Mouse (Mus musculus) right cerebral cortex, postnatal 14 days (tissue): ENCODE data around the gene Macrod1.

Source experiments
- DNase-seq: peaks from one replicate; pipeline ENCODE4 v3.0.0; 2022

The Macrod1 gene

GRCm38 (mm10) chr19:7116038-7116731, 59.6 kb downstream of the Macrod1 start:
- no peak for DNase-seq

GRCm38 (mm10) chr19:7117141-7117540, 60.5 kb downstream of the Macrod1 start:
- no peak for DNase-seq

DNA sequence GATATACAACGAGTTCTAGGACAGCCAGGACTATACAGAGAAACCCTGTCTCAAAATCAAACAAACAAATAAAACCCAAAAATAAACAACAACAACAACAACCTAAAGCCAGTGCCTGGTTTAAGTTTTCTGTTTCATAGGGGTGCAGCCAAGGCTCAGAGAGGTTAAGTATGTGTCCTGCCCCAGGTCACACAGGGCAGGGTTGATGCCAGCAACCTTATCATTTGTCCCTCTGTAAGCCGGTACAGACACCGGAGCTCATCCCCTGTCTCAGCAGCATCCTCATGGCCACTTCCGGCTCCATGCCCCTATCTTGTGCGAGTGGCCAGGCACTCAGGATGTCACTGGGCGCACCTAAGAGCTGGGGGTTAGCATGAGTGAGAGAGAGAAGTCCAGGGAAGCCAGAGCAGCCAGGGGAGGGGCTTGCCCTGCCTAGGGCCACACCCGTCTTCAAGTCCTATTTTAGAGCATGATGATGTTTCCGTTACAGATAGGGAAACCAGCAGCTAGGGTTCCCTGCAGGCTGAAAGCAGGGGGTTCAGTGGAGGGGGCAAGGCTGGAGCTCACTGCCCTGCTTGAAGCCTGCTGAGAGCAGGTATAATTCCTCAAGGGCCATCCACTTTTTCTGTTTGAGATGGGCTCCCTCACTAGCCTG, 61.2 kb downstream of the Macrod1 start:
- DNase-seq = no peak

DNA sequence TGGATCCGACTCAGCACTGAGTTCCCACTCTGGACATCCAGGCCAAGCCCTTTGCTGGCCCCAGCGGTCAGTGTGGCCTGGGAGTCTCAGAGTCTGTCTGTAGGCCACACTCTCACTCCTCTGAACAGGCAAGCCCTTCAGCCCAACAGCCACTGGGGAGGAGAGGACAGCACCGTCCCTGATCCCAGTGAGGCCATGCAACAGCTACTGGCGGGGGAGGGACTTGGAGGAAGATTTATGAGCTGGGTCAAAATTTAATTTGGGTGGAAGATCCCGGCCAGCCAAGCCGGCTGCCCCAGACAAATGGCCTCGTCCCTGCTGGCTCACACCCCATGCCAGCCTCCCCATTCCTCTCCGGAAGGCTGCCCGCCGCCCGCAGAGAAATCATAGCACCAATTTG, 64.6 kb downstream of the Macrod1 start:
- DNase-seq = no peak

GRCm38 (mm10) chr19:7122277-7122676, 65.7 kb downstream of the Macrod1 start:
- DNase-seq = no peak

DNA sequence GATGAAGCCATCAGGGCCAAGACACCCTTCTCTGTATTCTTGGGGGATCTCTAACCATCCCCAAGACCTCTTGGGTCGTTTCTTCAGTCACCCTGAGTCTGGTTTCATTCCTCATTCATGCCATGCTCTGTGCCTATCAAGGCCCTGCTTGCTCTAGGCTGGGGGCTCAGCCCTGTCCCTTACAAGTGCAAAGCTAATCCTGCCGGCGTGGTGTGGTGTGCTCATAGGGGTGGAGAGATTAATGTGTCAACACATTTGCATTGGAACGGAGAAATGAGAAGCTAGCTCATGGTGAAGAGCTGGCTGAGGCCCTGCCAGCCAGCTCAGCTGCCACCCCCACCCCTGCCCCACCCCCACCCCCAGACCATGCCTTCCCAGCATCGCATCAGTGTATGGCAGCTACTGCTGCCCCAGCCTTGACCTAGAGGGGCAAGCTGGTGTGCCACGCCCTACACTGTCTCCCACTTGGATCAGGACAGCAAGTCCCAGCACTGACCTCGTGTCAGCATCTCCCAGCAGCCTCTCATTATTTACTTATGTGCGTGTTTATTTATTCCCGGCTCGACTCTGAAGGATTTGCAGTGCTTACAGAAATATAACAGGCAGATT, 66.2 kb downstream of the Macrod1 start:
- DNase-seq = no peak

DNA sequence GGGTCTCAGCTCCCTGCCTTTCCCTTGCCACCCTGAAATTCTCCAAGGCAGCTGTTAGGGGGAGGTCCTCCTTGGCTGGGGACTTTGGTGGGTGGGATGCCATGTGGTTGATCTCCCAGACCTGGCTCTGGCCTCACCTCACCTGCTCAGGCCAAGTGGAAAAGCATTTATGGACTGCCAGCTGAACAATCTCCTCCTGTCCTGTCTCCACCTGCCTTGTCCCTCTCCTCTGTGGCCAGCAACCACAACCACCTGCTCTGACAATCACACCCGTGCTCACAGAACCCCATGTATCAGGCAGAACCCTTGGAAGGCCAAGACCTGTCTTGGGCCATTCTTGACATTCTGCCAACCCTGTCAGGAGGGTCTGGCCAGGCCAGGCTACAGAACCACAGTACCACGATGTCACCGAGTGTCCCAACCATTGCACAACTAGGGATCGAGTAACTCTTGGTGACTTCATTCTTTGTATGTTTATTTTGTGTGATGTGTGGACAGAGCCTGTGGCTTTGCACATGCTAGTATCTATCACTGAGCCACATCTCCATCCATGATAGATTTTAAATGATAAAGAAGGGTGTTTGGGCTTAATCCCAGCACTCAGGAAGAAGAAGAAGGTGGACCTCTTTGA, 69.0 kb downstream of the Macrod1 start:
- no peak for DNase-seq

- no peak for DNase-seq
Observed at GRCm38 (mm10) chr19:7126209-7126608, 69.6 kb downstream of the Macrod1 start.

DNA sequence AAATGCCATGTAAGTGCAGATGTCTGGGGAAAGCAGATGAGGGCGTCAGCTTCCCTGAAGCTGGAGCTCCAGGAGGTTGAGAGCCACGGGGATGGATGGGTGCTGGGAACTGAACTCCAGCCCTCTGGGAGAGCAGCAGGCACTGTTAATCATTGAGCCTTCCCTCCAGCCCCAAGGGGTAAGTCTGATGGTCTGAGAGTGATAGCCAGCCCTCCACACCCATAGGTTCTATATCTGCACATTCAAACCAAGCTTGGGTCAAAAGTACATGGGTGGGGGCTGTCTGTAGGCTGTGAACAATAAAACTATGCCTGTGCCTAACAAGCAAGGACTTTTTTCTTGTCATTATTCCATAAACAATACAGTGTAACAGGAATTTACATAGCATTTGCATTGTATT, 70.3 kb downstream of the Macrod1 start:
- no peak for DNase-seq

DNA sequence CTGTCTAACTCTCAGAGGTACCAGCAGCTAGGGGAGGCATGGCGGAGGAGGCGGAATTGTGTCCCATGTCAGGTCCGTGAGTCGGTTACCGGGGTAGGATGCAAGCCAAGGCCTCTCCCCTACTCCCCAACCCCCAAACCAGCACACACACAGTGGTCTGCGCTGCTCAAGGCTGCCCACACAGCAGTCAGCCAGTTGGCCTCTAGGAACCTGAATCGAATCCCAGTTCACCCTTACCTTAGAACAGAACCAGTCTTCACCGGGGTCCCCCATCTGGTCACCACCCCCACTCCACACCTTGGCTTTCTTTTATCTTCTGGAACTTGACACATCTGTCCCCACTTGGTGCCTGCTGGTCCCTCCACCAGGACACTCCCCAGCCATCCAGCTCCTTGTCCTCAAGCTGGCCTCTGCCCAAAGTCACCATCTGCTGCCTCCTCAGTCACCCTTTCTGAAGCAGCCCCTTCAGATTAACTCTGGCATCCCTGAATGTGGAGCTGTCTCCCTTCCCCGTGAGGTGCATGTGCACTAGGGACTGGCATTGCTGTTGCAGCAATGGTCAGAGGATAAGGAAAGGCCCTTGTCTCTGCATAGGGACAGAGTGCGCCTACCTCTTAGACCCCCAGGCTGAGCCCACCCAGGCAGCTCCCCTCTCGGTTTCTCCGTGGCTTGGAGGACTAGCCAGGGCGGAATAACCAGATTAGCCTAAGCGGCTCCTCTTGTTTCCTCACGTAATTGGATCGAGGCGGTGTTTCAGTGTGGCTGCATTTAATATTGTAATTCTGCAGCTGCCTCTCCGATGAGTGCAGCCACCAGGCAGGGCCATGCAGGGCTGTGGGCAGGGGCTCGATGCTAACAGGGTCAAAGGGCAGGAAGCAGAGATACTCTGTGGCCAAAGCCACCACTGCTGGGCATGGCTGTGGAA, 72.2 kb downstream of the Macrod1 start:
- no peak for DNase-seq

DNA sequence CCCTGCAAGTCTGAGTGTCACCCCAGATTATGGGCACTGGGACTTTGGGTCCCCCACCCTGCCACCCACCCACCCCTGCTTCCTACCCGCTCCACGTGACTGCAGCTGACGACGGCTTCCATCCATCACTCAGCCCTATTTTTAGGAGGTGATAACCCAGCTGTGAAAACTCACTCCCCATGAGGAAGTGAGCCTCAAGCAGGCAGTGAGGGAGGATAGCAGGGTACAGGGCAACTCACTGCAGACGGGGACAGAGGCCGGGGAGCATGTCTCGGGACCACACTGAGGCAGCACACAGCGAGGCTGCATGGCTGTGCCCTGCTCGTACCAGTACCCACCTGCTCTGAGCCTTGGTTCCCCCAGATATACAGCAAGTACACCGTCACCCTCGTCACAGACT, 73.7 kb downstream of the Macrod1 start:
- DNase-seq = no peak

DNA sequence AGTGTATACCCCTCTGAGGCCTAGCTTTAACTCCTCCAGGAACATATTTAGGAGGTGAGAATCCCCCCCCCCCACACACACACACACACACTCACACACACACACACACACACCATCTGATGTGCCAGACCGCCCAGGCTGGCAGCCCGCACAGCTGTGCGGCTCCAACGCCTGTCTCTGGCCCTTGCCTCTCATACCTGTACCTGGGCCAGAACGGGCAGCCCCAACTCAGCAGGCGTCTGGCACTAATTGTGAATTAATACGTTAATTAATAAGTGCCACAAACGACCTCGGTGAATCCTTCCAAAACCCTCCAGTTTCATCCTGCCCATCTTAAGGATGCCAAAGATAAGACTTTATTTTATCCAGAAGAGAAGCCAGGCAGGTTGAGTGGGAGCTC, 76.8 kb downstream of the Macrod1 start:
- DNase-seq = no peak

GRCm38 (mm10) chr19:7134631-7135091, 78.1 kb downstream of the Macrod1 start:
- DNase-seq = no peak

GRCm38 (mm10) chr19:7135525-7135924, 78.9 kb downstream of the Macrod1 start:
- DNase-seq = no peak

DNA sequence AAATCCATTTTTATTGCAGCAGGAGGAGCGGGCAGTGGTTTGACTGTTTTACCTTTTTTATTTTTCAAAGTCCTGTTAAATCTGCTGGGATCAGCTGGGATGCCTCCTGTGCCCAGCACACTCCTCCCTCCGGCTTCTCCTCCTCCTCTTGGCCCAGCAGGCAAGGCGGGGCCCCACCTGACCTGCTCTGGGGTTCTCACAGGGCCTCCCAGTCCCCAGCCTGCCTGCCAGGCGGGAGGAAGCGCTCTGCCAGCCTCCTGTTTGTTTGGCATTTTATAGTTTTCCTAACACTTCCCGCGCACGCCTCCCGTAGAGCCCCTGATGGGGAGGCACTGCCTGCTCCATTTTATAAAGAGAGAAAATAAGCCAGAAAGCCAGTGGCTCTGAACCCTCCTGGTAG, 79.4 kb downstream of the Macrod1 start:
- no peak for DNase-seq

DNA sequence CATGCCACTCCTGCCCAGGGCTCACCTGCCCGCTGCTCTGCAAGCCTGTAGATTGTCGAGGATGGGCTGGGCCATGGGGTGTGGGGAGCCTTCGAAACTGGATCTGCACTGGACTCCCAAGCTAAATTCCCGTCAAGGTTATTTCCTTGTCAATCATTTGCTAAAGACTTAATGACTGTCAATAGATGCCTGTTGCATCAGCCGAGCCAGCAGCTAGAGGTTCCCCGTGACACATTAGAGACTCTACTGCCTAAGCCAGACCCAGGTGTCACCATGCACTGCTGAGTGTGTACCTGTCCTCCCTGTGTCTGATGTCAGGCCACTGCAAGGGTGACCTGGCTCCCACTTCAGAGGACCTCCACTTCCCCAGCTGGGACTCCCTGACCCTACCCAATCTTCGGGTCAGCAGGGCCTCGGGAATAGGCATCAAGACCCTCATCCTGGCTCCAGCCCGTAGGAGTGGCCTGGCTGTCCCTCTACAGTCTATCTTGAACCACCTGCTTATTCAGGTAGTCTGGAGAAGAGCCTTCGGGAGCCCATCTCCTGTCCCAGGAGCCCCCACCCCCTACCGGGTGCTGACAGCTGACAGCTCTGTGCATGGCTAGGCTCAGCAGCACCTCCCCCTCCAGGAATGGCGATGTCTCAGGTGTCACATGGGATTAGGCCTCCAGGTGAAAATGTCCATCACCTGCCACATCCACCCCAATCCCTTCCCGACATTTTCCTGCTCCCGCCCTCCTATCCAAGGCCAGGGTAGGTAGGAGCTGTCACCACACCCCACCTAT, 80.3 kb downstream of the Macrod1 start:
- DNase-seq = no peak

DNA sequence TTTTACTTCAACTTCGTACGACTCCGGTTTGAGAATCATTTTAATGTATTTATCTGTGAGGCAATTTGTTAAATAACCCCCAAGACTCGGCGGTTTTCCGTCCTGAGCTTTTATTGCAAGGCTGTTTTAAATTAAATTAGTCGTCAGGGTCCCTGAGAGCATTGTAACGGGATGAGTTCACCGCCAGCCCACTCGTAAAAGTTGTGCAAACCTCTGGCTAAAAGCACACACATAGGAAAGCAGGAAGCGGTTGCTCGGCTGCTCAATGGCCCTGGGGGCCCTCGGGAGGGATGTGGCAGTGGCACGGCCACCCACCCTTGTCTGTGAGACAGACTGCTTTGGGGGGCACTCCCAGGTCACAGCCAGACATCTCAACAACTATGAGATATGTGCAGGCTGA, 81.7 kb downstream of the Macrod1 start:
- DNase-seq = no peak

DNA sequence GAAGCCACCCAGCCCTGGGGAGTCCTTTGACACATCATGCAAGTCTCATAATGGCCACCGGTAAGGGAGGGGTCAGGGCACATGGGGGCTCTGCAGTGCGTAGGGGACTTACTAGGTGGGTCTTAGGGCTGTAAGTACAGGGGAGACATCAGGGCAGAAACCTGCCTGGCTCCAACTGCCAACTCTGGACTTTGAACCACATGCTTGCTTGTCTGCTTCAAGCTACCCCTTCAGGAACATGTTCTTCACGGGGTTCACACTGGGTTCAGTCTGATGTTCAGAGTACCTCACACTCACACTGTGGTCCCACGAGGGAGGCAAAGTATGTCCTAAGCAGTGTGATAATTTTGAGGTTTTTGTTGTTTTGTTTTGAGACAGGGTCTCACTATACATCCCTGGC, 82.7 kb downstream of the Macrod1 start:
- DNase-seq = no peak

DNA sequence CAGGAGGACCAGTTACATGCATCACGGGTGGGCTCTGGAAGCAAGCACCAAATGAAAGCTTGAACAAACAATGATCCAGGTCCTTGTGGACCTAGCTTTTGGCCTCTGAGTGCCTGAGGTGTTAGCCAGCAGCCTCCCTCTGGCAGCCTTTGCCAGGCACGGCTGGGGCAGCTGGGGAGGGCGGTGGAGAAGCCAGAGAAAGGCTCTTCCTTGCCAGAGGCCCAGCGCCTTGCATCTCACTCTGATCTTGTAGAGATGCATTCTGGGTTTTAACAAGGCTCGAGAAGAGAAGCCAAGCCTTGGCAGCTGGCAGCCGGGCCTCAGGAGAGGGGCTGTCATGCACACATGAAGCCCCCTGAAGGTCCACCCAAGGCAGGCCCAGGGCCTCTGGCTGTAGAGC, 83.8 kb downstream of the Macrod1 start:
- DNase-seq = no peak

DNA sequence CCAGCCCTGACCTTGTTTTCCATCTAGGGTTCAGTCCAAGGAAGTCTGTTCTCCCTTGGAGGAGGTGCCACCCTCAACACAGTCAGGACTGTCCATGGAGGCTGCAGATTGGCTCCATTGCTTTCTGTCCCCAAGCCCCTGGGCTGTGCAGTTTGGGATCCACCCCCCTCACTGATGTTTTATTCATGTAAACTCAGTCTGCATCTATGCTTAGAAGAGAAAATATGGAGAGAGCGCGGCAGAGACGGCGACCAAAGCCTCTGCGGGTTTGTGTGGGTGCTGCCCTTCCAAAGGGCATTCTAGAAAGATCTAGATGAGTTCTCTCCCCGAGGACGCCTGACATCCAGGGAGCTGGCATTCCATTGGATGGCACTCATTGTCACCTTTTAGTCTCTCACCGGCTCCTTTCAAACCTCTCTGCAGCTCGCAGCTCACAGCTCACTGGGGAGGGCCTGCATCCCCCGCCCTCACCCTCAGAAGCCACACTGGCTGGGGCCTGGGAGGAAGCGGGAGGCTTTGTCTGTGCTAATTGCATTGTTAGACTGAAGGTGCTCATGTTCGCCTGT, 84.3 kb downstream of the Macrod1 start:
- no peak for DNase-seq

GRCm38 (mm10) chr19:7142207-7142915, 85.8 kb downstream of the Macrod1 start:
- DNase-seq = no peak
